Mouse (Mus musculus) limb, embryonic 13.5 days (tissue): ENCODE data around the gene Amph. TPM values are rescaled to one million over a fixed set of nuclear protein-coding genes. Genes with fewer than 3 reads are reported as not detected.

ENCODE experiments used
- ATAC-seq: fragments of 200-750 bp; cut with Nextera tagmentation; 2 replicates; pipeline ENCODE4 v1.8.0; 2017; ENCODE audit warnings: low read depth, moderate number of reproducible peaks, moderate TSS enrichment; ENCODE audit not compliant: low FRiP score
- H3K27ac ChIP-seq: fragments of 300-500 bp; sonication (generic); 2 replicates; pipeline ENCODE4 v1.5.1; 2015; ENCODE audit warnings: inconsistent platforms, mild to moderate bottlenecking, moderate library complexity
- H3K27me3 ChIP-seq: fragments of 300-500 bp; sonication (generic); 2 replicates; pipeline ENCODE4 v1.6.1; 2015; ENCODE audit warnings: mild to moderate bottlenecking, inconsistent platforms
- H3K36me3 ChIP-seq: fragments of 300-500 bp; sonication (generic); 2 replicates; pipeline ENCODE4 v1.6.1; 2015; ENCODE audit warnings: inconsistent platforms, mild to moderate bottlenecking, moderate library complexity
- H3K4me1 ChIP-seq: fragments of 300-500 bp; sonication (generic); 2 replicates; pipeline ENCODE4 v1.6.1; 2015; ENCODE audit warnings: inconsistent platforms
- H3K4me2 ChIP-seq: fragments of 300-500 bp; sonication (generic); replicated peaks from 2 replicates; pipeline ENCODE4 v1.6.1; 2015; ENCODE audit warnings: inconsistent platforms, mild to moderate bottlenecking, moderate library complexity
- H3K4me3 ChIP-seq: fragments of 300-500 bp; sonication (generic); 2 replicates; pipeline ENCODE4 v1.5.1; 2015; ENCODE audit warnings: moderate library complexity, mild to moderate bottlenecking, inconsistent platforms
- H3K9ac ChIP-seq: fragments of 300-500 bp; sonication (generic); 2 replicates; pipeline ENCODE4 v1.6.1; 2015; ENCODE audit warnings: mild to moderate bottlenecking, inconsistent platforms
- H3K9me3 ChIP-seq: fragments of 300-500 bp; sonication (generic); 2 replicates; pipeline ENCODE4 v1.6.1; 2016; ENCODE audit warnings: inconsistent platforms
- whole genome bisulfite sequencing: fragments of 180-500 bp; shearing (Covaris S2); methylation state at CpG from one replicate; pipeline ENCODE4 v1.1.7; 2015; 5-methylcytosine and 5-hydroxymethylcytosine counted together
- polyA plus RNA-seq: library from polyadenylated mRNA; unstranded; fragments of >200 nt; fragmentation: Nextera tagmentation; extraction: Ambion mirVana; gene quantifications from 2 replicates; pipeline ENCODE4 v1.2.1, GENCODE M21; 2015

Amph gene
- polyA plus RNA-seq, 1 experiment from 2014 or later, result 1.8 TPM

GRCm38 (mm10) chr13:19027766-19028350 is 79.9 kb downstream of the Amph start:
- Histone ChIP-seq H3K4me1 (no peaks in the 10 kb centered on the region), H3K4me2 (no peak overlapping the region), H3K27me3 (no peaks in the 10 kb centered on the region), H3K9me3 (no peaks in the 10 kb centered on the region), H3K9ac (no peak overlapping the region), H3K4me3 (no peak overlapping the region), H3K27ac (no peak overlapping the region), H3K36me3 (no peaks in the 10 kb centered on the region)
- ATAC-seq, result no peak
- WGBS, result 78% methylated on average over 6 of the region's 6 CpGs

- WGBS, result 79% methylated on average over 8 of the region's 8 CpGs
- H3K4me2 ChIP-seq, result no peak overlapping the region
- H3K4me1 ChIP-seq, result no peaks in the 10 kb centered on the region
- H3K36me3 ChIP-seq, result no peaks in the 10 kb centered on the region
- no peak overlapping the region for H3K9ac ChIP-seq
- no peak overlapping the region for H3K4me3 ChIP-seq
- no peaks in the 10 kb centered on the region for H3K27me3 ChIP-seq
- no peak overlapping the region for H3K27ac ChIP-seq
- ATAC-seq, result no peak
- H3K9me3 ChIP-seq, result no peaks in the 10 kb centered on the region
These were observed 84.1 kb downstream of the Amph start for GRCm38 (mm10) chr13:19031916-19032688.

- no peak overlapping the region for H3K4me2 ChIP-seq
- ATAC-seq, result no peak
- H3K9ac ChIP-seq, result no peak overlapping the region
- no peaks in the 10 kb centered on the region for H3K27me3 ChIP-seq
- WGBS, result 80% methylated on average over 1 of the region's 1 CpGs
- H3K4me1 ChIP-seq, result no peaks in the 10 kb centered on the region
- H3K4me3 ChIP-seq, result no peak overlapping the region
- no peaks in the 10 kb centered on the region for H3K36me3 ChIP-seq
- no peaks in the 10 kb centered on the region for H3K9me3 ChIP-seq
- no peak overlapping the region for H3K27ac ChIP-seq
These were observed 104.1 kb downstream of the Amph start for GRCm38 (mm10) chr13:19052090-19052489.

- Histone ChIP-seq H3K27ac (no peak overlapping the region), H3K4me2 (no peak overlapping the region), H3K4me1 (no peaks in the 10 kb centered on the region), H3K27me3 (no peaks in the 10 kb centered on the region), H3K9ac (no peak overlapping the region), H3K36me3 (no peaks in the 10 kb centered on the region), H3K4me3 (no peak overlapping the region), H3K9me3 (no peaks in the 10 kb centered on the region)
- ATAC-seq, result no peak
- 84% methylated on average over 2 of the region's 2 CpGs for WGBS
These were observed 106.5 kb downstream of the Amph start for GRCm38 (mm10) chr13:19054504-19054903.

GRCm38 (mm10) chr13:19072261-19072660 is 124.3 kb downstream of the Amph start:
- H3K9ac ChIP-seq, result no peak overlapping the region
- H3K36me3 ChIP-seq, result no peaks in the 10 kb centered on the region
- no peak for ATAC-seq
- H3K4me3 ChIP-seq, result no peak overlapping the region
- H3K27me3 ChIP-seq, result no peaks in the 10 kb centered on the region
- no peak overlapping the region for H3K4me2 ChIP-seq
- no peaks in the 10 kb centered on the region for H3K9me3 ChIP-seq
- no peak overlapping the region for H3K27ac ChIP-seq
- no peaks in the 10 kb centered on the region for H3K4me1 ChIP-seq

- no peaks in the 10 kb centered on the region for H3K36me3 ChIP-seq
- no peak overlapping the region for H3K9ac ChIP-seq
- H3K27me3 ChIP-seq, result no peaks in the 10 kb centered on the region
- no peak overlapping the region for H3K27ac ChIP-seq
- H3K4me2 ChIP-seq, result no peak overlapping the region
- 78% methylated on average over 2 of the region's 2 CpGs for WGBS
- no peaks in the 10 kb centered on the region for H3K9me3 ChIP-seq
- ATAC-seq, result no peak
- H3K4me1 ChIP-seq, result no peaks in the 10 kb centered on the region
- H3K4me3 ChIP-seq, result no peak overlapping the region
These were observed 129.4 kb downstream of the Amph start for GRCm38 (mm10) chr13:19077427-19077826.

GRCm38 (mm10) chr13:19081932-19082331 is 133.9 kb downstream of the Amph start:
- 83% methylated on average over 4 of the region's 4 CpGs for WGBS
- no peaks in the 10 kb centered on the region for H3K36me3 ChIP-seq
- H3K4me2 ChIP-seq, result no peak overlapping the region
- no peak for ATAC-seq
- no peak overlapping the region for H3K9ac ChIP-seq
- H3K4me3 ChIP-seq, result no peak overlapping the region
- H3K9me3 ChIP-seq, result no peaks in the 10 kb centered on the region
- H3K27ac ChIP-seq, result no peak overlapping the region
- H3K27me3 ChIP-seq, result no peaks in the 10 kb centered on the region
- no peaks in the 10 kb centered on the region for H3K4me1 ChIP-seq

GRCm38 (mm10) chr13:19094571-19094970 is 146.6 kb downstream of the Amph start:
- no peak for ATAC-seq
- 88% methylated on average over 6 of the region's 6 CpGs for WGBS

GRCm38 (mm10) chr13:19097117-19097516 is 149.1 kb downstream of the Amph start:
- Histone ChIP-seq H3K4me1 (no peaks in the 10 kb centered on the region), H3K27ac (no peak overlapping the region), H3K4me3 (no peak overlapping the region), H3K4me2 (no peak overlapping the region), H3K36me3 (no peaks in the 10 kb centered on the region), H3K9me3 (no peaks in the 10 kb centered on the region), H3K9ac (no peak overlapping the region), H3K27me3 (no peaks in the 10 kb centered on the region)
- WGBS, result 80% methylated on average over 4 of the region's 4 CpGs
- ATAC-seq, result no peak

More at GRCm38 (mm10) chr13:19094571-19094970, 146.6 kb downstream of the Amph start:
- Histone ChIP-seq H3K4me2 (no peak overlapping the region), H3K36me3 (no peaks in the 10 kb centered on the region), H3K27me3 (no peaks in the 10 kb centered on the region), H3K4me3 (no peak overlapping the region), H3K4me1 (no peaks in the 10 kb centered on the region), H3K9me3 (no peaks in the 10 kb centered on the region), H3K9ac (no peak overlapping the region), H3K27ac (no peak overlapping the region)

- Histone ChIP-seq H3K4me2 (no peak overlapping the region), H3K9ac (no peak overlapping the region), H3K9me3 (no peaks in the 10 kb centered on the region), H3K27me3 (no peaks in the 10 kb centered on the region), H3K4me1 (no peaks in the 10 kb centered on the region; the same call in 1 of the 2 replicates), H3K27ac (no peak overlapping the region), H3K36me3 (no peaks in the 10 kb centered on the region), H3K4me3 (no peak overlapping the region)
- no peak for ATAC-seq
- 87% methylated on average over 10 of the region's 10 CpGs for whole genome bisulfite sequencing
These were observed 153.9 kb downstream of the Amph start for GRCm38 (mm10) chr13:19101889-19102402.

- peak; percentile 36; the same call in 1 of the 2 replicates for ATAC-seq
- WGBS, result 40% methylated on average over 5 of the region's 5 CpGs
- H3K4me3 ChIP-seq, result no peak overlapping the region
- no peak overlapping the region for H3K4me2 ChIP-seq
- no peaks in the 10 kb centered on the region for H3K9me3 ChIP-seq
- no peaks in the 10 kb centered on the region; the same call in 1 of the 2 replicates for H3K4me1 ChIP-seq
- no peaks in the 10 kb centered on the region for H3K27me3 ChIP-seq
- H3K27ac ChIP-seq, result no peak overlapping the region
- no peak overlapping the region for H3K9ac ChIP-seq
- no peaks in the 10 kb centered on the region for H3K36me3 ChIP-seq
These were observed 158.4 kb downstream of the Amph start for GRCm38 (mm10) chr13:19106418-19106817.

- H3K4me3 ChIP-seq, result no peak overlapping the region
- H3K36me3 ChIP-seq, result no peaks in the 10 kb centered on the region
- no peak overlapping the region for H3K9ac ChIP-seq
- no peak overlapping the region for H3K27ac ChIP-seq
- 73% methylated on average over 3 of the region's 3 CpGs for WGBS
- no peaks in the 10 kb centered on the region for H3K9me3 ChIP-seq
- no peak overlapping the region for H3K4me2 ChIP-seq
- H3K4me1 ChIP-seq, result no peaks in the 10 kb centered on the region; the same call in 1 of the 2 replicates
- H3K27me3 ChIP-seq, result no peaks in the 10 kb centered on the region
- no peak for ATAC-seq
These were observed 161.3 kb downstream of the Amph start for GRCm38 (mm10) chr13:19109331-19109730.
